Mouse (Mus musculus) spleen, adult 2 months (tissue): Measurements from ENCODE around the gene Cebpa.

ENCODE experiments used
- CTCF ChIP-seq: fragments of 200-500 bp; IDR thresholded peaks from 2 replicates; pipeline ENCODE4 v1.5.1; 2011; ENCODE audit warnings: mild to moderate bottlenecking, inconsistent platforms; ENCODE audit not compliant: insufficient read depth, insufficient read length, insufficient replicate concordance; ENCODE audit errors: extremely low read depth
- POLR2A ChIP-seq: fragments of 200-500 bp; IDR thresholded peaks from 2 replicates; pipeline ENCODE4 v1.6.1; 2011; ENCODE audit warnings: low read depth, low read length, inconsistent platforms

GRCm38 (mm10) chr7:35099528-35099927, 19.6 kb upstream of the Cebpa start:
- TF ChIP-seq CTCF = no peak
- TF ChIP-seq POLR2A = no peak
